Mouse (Mus musculus) stomach, embryonic 14.5 days (tissue): Measurements from ENCODE around the gene Acot6. TPM values are rescaled to one million over a fixed set of nuclear protein-coding genes. Genes with fewer than 3 reads are reported as not detected.

Source experiments
- ATAC-seq: fragments of 200-750 bp; cut with Nextera tagmentation; 2 replicates; pipeline ENCODE4 v1.8.0; 2017; ENCODE audit warnings: low read depth, moderate TSS enrichment; ENCODE audit not compliant: insufficient number of reproducible peaks, insufficient read depth, low FRiP score
- H3K27ac ChIP-seq: fragments of 300-500 bp; sonication (generic); 2 replicates; pipeline ENCODE4 v1.5.1; 2014; ENCODE audit warnings: mild to moderate bottlenecking, low read length, moderate library complexity, mixed read lengths
- H3K27me3 ChIP-seq: fragments of 300-500 bp; sonication (generic); 2 replicates; pipeline ENCODE4 v1.6.1; 2014; ENCODE audit warnings: low read length, control low read depth, mixed read lengths; ENCODE audit not compliant: control insufficient read depth, insufficient read depth
- H3K36me3 ChIP-seq: fragments of 300-500 bp; sonication (generic); 2 replicates; pipeline ENCODE4 v1.6.1; 2014; ENCODE audit warnings: mild to moderate bottlenecking, control low read depth, low read length, moderate library complexity, mixed read lengths; ENCODE audit not compliant: control insufficient read depth, insufficient read depth
- H3K4me1 ChIP-seq: fragments of 300-500 bp; sonication (generic); 2 replicates; pipeline ENCODE4 v1.6.1; 2014; ENCODE audit warnings: low read length, control low read depth, mixed read lengths; ENCODE audit not compliant: control insufficient read depth, insufficient read depth
- H3K4me2 ChIP-seq: fragments of 300-500 bp; sonication (generic); replicated peaks from 2 replicates; pipeline ENCODE4 v1.6.1; 2014; ENCODE audit warnings: low read depth, low read length, control low read depth
- H3K4me3 ChIP-seq: fragments of 300-500 bp; sonication (generic); 2 replicates; pipeline ENCODE4 v1.5.1; 2014; ENCODE audit warnings: low read depth, low read length, control low read depth
- H3K9ac ChIP-seq: fragments of 300-500 bp; sonication (generic); replicated peaks from 2 replicates; pipeline ENCODE4 v1.6.1; 2014; ENCODE audit warnings: low read depth, mild to moderate bottlenecking, control low read depth, low read length, moderate library complexity, mixed read lengths
- H3K9me3 ChIP-seq: fragments of 300-500 bp; sonication (generic); 2 replicates; pipeline ENCODE4 v1.6.1; 2016; ENCODE audit warnings: low read depth, low read length, control low read depth; ENCODE audit not compliant: control insufficient read depth
- WGBS: fragments of 180-500 bp; shearing (Covaris S2); extraction: QIAGEN DNeasy Blood & Tissue Kit; methylation state at CpG from one replicate; pipeline ENCODE4 v1.1.7; 2014; 5-methylcytosine and 5-hydroxymethylcytosine counted together
- polyA plus RNA-seq: library from polyadenylated mRNA; unstranded; fragments of >200 nt; fragmentation: Nextera tagmentation; extraction: Ambion mirVana; gene quantifications from 2 replicates; pipeline ENCODE4 v1.2.1, GENCODE M21; 2014

Gene Acot6
- polyA plus RNA-seq, 1 experiment from 2014 or later: 1.7 TPM

DNA sequence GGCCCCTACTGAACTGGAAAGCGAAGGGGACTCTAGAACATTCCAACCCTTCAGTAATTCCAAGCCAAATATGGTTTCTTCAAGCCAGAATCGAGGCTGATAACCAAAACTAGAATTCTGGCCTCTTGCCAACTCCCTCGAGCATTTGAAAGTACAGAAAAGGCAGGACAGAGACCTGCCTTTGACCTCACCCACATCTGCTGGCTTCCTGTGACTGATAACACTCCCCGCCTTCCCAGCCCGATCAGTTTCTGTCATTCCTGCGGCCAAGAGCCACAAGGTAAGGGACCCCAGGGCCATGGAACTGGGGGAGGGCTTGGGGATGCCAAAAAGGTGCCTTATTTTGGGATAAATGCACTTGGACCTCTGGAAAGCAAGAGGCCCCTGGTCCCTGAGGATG lies 50.5 kb downstream of the Acot6 start:
- Histone ChIP-seq H3K9ac (no peak overlapping the region), H3K4me2 (no peak overlapping the region), H3K9me3 (no peaks in the 10 kb centered on the region), H3K27me3 (no peaks in the 10 kb centered on the region), H3K36me3 (peaks cover 32% of the 10 kb centered on the region), H3K27ac (no peak overlapping the region; the same call in 1 of the 2 replicates), H3K4me3 (no peak overlapping the region), H3K4me1 (peaks cover 6% of the 10 kb centered on the region; the same call in 1 of the 2 replicates)
- no peak for ATAC-seq
- 45% methylated on average over 6 of the region's 6 CpGs for WGBS

DNA sequence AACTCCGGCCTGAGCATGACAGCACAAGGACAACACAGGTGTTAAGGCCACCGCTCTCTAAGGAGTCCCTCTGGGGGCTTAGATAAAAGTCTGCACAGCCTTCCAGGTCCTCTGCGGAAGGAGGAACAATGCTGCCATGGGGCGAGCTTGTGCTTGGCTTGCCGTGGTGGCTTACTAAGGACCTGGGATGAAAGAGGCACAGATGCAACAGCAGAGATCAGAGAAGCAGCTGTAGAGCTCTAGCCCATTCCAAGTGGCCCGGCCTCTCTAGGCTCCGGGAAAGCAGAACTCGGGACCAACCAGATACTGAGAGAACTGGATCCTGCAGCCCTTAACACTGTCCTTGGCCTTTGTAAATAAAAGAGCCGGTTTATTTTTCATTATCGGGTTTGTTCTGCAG lies 51.5 kb downstream of the Acot6 start:
- Histone ChIP-seq H3K27me3 (no peaks in the 10 kb centered on the region), H3K36me3 (peaks cover 41% of the 10 kb centered on the region), H3K27ac (0 out of 2 replicates have a peak overlapping the region, but pooled peaks have one; percentile 21), H3K4me1 (peaks cover 6% of the 10 kb centered on the region; the same call in 1 of the 2 replicates), H3K9me3 (no peaks in the 10 kb centered on the region), H3K9ac (no peak overlapping the region), H3K4me3 (no peak overlapping the region), H3K4me2 (no peak overlapping the region)
- WGBS: 81% methylated on average over 10 of the region's 10 CpGs
- 0 out of 2 replicates have a peak, but pooled peaks have one; percentile 14 for ATAC-seq

DNA sequence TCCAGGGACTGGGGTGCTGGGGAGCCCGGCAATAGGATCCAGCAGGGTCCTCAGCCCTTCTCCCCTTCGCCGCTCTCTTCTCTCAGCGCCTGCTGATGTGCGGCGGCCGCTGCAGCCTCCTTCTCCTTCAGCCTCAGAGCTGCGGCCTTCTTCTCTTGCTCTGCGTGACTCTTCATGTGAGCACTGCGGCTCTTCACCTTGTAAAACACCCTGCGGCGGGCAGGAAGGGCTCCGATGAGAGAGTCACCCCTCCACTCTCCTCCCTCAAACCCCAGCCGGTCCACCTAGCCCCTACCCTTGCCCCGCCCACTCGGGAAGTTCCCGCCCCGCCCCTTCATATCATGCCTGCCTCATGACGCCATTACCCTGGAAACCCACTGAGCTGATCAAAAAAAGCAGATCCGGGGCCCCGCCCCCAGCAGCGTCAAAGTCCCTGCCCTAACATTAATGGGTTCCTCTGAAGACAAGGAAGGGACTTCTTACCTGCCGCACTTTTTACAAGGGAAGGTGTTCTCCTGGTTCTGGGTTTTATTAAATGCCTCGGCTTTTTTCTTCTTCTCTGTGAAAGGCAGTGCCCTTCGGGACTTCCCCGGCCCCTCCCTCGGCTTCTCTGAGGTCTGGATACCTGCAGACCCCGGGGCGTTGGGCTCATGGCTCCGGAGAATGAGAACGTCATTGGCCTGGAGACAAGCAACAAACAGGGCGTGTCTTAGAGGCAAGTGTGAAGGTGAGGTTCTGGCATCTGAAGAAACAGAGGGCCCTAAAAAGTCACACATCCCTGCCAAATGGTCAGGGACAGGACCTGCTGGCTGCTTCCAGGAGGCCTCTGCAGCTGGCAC lies 52.1 kb downstream of the Acot6 start:
- ATAC-seq: peak; percentile 65
- Histone ChIP-seq H3K9me3 (no peaks in the 10 kb centered on the region), H3K36me3 (peaks cover 41% of the 10 kb centered on the region), H3K27me3 (no peaks in the 10 kb centered on the region), H3K27ac (no peak overlapping the region; the same call in 1 of the 2 replicates), H3K9ac (no peak overlapping the region), H3K4me2 (no peak overlapping the region), H3K4me1 (peaks cover 6% of the 10 kb centered on the region; the same call in 1 of the 2 replicates), H3K4me3 (no peak overlapping the region)
- WGBS: 64% methylated on average over 32 of the region's 32 CpGs

DNA sequence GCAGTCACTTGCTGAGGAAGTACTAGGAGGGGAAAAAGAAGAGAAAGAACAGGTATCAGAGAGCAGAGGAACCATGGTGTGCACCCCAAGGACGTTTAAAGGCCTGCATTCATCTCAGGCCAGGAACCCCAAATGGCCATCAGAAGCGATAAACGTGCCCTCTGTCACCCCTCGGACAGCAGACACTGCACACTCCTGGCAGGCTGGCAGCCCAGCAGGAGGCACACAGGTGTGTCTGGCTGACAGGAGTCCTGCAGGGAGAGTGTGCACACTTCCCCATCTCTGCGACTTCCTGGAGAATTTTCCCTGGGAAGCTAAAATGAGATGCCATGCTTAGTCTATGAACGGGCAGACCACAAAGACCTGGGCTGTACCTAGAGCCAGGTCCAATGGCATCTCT lies 53.0 kb downstream of the Acot6 start:
- 75% methylated on average over 6 of the region's 6 CpGs for whole genome bisulfite sequencing
- ATAC-seq: no peak
- Histone ChIP-seq H3K27ac (no peak overlapping the region), H3K9ac (no peak overlapping the region), H3K4me1 (peaks cover 6% of the 10 kb centered on the region; the same call in 1 of the 2 replicates), H3K4me2 (no peak overlapping the region), H3K9me3 (no peaks in the 10 kb centered on the region), H3K36me3 (peaks cover 50% of the 10 kb centered on the region), H3K27me3 (no peaks in the 10 kb centered on the region), H3K4me3 (no peak overlapping the region)

DNA sequence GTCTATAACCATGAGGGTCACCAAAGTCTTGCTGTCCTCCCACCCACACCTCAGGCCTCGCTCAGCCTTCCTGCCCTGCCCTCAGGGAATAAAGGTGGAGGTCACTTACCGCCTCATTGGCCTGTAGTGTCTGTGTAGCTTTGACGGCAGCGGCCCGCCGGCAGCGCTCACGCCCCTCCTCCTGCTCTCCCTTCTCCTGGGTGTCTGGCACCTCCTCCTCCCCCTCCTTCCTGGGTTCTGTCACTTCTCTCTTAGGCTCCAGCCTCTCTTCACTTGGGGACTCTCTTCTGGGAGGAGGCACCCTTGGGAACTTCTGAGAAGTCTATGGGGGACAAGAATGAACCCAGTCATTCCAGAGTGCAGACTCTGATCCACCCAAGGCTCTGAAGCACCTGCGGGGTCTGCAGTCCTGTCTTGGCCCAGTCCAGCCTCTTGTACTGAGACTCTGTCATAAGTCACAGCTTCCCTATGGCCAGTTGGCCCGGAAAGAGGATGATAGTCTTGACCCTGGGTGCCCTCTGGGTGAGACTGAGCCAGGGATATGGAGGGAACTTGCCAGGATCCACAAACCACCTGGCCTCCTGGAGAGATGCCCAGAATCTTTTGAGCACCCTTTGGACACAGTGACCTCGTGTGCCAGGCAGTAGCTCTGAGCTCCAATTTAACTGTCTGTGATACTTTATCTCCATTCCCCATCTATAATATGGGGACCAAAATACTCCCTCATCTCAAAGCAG lies 54.5 kb downstream of the Acot6 start:
- Histone ChIP-seq H3K4me1 (peaks cover 6% of the 10 kb centered on the region; the same call in 1 of the 2 replicates), H3K27me3 (no peaks in the 10 kb centered on the region), H3K36me3 (peaks cover 64% of the 10 kb centered on the region), H3K27ac (no peak overlapping the region), H3K9ac (no peak overlapping the region), H3K4me3 (no peak overlapping the region), H3K4me2 (no peak overlapping the region), H3K9me3 (no peaks in the 10 kb centered on the region)
- 63% methylated on average over 11 of the region's 11 CpGs for WGBS
- ATAC-seq: no peak

DNA sequence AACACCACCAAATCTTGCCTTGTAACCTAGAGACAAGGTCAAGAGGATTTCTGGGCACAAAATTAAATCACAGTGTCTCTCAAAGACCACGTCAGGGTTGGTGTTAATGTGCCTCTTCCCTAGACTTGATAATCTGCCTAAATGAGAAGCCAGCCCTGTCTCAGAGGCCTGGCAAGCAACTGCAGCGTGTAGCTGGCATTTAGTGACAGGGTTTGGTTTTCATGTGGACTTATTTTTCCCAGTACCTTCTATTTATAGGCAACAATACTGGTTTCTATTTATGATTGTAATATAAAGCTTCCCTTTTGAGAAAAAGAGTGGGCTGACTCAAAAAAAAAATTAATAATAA lies 55.0 kb downstream of the Acot6 start:
- no peaks in the 10 kb centered on the region for H3K27me3 ChIP-seq
- 81% methylated on average over 2 of the region's 2 CpGs for WGBS
- peaks cover 6% of the 10 kb centered on the region; the same call in 1 of the 2 replicates for H3K4me1 ChIP-seq
- no peak overlapping the region for H3K4me3 ChIP-seq
- peaks cover 68% of the 10 kb centered on the region for H3K36me3 ChIP-seq
- H3K9ac ChIP-seq: no peak overlapping the region
- H3K4me2 ChIP-seq: no peak overlapping the region
- H3K9me3 ChIP-seq: no peaks in the 10 kb centered on the region
- ATAC-seq: no peak
- H3K27ac ChIP-seq: no peak overlapping the region

DNA sequence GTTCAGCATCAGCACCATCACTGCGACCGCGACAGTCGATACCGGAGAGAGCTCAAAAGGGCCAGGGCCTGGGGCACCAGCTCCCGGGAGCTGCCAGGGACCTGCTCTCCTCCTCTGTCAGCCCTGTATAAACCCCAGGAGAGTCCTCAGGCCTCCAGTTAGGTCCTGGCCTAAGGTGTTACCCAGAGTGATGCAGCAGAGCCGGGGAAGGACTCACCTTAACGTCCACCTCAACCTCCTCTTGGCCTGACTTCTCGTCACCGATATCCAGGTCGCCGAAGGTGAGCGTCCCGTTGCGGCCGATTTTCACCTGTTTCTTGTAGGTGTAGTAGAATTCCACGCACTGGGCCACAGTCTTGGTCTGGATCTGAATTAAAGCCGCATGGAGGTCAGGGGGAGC lies 55.8 kb downstream of the Acot6 start:
- Histone ChIP-seq H3K4me2 (no peak overlapping the region), H3K9me3 (no peaks in the 10 kb centered on the region), H3K9ac (no peak overlapping the region), H3K4me1 (peaks cover 2% of the 10 kb centered on the region; the same call in 1 of the 2 replicates), H3K36me3 (peaks cover 70% of the 10 kb centered on the region), H3K4me3 (no peak overlapping the region), H3K27me3 (no peaks in the 10 kb centered on the region), H3K27ac (no peak overlapping the region)
- no peak for ATAC-seq
- WGBS: 94% methylated on average over 18 of the region's 18 CpGs

DNA sequence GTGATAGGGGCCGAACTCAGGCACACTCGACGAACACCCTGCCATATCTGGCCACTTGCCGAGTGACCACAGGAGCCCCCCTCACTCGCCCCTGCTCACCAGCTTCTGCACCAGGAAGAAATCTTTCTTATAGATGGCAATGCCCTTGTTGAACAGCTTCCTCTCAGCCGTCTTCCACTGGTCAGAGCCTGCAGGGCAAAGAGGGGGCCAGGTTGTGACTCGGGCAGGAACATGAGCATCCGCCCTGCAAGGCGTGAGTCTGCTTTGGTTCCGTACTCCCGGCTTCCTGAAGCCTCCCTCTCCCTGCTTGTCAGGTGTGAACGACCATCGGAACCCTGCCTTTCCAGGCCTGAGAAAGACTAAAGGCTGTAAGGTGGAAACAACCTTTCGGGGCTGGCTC lies 57.7 kb downstream of the Acot6 start:
- Histone ChIP-seq H3K9me3 (no peaks in the 10 kb centered on the region), H3K27ac (no peak overlapping the region), H3K4me3 (no peak overlapping the region), H3K9ac (no peak overlapping the region), H3K36me3 (peaks cover 62% of the 10 kb centered on the region), H3K27me3 (no peaks in the 10 kb centered on the region), H3K4me2 (no peak overlapping the region), H3K4me1 (no peaks in the 10 kb centered on the region)
- WGBS: 88% methylated on average over 14 of the region's 14 CpGs
- ATAC-seq: no peak
